Mouse (Mus musculus): ENCODE data around the gene Iyd.

Gene Iyd

GRCm38 (mm10) chr10:3555128-3555527, 15.1 kb downstream of the Iyd start:
- no peak for DNase-seq

DNA sequence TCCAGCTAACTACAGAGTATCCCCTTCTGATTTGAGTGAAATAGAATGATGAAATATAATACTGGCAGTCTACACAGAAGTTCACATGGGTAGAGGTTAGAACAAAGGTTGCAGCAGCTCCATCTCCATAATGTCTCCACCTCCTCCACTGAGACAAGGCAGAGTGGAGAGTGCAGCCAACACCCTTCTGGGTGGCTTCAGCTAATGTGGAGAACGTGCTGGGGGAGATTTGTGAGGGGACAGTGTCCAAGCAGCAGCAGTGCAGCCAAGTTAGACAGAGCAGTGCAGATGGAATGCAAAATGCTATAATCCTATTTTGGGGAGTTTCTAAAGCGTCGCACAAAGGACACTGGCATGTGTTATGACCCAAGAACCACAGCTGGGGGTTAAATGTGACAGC, 16.5 kb downstream of the Iyd start:
- no peak for DNase-seq

DNA sequence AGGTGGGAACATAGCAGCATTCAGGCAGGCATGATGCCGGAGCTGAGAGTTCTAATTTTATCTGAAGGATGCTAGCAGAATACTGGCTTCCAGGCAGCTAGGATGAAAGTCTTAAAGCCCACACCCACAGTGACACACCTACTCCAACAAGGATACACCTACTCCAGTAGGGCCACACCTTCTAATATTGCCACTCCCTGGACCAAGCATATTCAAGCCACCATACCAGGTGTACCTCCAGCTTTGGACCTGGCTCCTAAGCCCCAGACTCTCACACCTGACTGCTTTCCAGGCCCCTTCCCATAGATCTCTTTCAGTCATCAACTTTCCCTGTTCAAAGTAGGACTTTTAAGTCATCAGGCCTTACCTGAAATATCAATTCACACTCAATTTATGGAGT, 19.1 kb downstream of the Iyd start:
- DNase-seq = no peak

DNA sequence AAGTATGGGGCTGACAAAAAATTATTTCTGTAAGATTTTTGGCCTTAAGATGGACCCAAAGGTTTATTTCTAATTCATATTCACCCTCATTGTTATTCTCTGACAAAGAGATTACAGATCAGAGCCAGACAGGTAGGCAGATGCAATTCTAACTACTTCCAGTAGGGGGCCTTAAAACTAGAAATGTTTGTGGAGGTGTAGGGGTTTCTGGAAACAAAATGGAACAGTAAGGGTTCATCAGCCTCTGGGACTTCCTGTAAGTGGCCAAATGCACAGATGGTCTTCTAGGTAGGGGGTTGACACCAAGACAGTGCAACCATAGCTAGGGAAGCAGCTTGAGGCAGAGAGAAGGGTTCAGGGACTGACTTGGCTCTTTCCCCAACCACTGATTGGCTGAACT, 22.1 kb downstream of the Iyd start:
- DNase-seq = no peak

- DNase-seq = no peak
Measured at GRCm38 (mm10) chr10:3565126-3565525, 25.1 kb downstream of the Iyd start.

DNA sequence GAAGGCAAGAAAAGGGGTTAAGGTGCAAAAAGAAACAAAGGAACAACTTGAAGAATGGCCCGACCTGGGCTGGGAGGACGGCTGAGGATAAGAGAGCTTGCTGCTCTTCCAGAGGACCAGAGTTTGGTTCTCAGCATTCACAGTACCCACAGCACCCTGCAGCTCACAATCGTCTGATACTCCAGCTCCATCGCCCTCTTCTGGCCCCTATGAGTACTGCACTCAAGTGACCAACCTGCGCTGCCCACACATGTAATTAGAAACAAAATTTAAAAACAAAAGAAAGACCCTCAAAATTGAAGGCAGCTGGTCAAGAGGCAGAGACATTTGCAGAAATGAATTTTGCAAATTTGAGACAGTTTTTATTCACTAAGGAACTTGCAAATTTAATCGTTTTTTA, 27.8 kb downstream of the Iyd start:
- no peak for DNase-seq

DNA sequence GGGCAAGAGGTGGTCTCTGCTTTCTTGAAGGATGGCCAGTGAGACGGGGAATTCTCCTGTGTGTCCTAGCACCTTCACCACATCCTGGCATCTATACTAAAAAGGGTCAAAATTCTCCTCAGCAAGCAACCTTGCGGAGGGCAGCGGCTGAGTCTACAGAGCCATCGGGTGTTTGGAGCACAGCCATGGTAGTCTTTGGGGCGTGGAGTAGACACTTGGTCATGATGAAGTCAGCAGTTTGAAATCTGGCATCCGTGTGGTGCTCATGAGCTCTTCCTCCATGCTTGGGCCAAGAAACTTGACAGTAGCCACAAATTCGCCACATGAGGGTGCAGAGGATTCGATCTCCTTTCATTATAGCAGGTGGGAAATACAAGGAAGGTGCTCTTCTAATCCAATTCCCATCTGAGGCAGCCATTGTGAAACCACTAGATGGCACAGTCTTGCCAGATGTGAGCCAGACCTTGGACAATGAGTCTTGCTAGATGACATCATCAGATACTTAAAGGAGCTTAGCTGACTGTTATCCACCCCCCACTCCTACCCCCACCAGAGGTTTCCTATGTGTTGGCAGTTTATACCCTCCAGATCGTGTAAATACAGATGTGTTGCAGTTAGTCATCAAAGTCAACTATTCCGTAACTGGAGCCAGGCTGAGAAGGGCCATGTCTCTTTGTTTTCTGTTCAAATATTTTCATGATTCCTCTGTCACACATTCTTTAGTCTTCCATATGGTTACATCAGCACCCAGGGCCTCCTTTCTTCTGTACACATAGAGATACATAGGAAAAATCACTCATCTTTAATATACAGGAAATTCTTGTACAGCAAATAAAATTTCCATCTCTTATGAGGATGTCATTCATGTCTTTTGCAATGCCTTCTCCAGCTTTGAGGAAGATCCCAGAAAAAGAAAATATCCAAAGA, 32.9 kb downstream of the Iyd start:
- DNase-seq = no peak

GRCm38 (mm10) chr10:3573905-3574500, 34.0 kb downstream of the Iyd start:
- no peak for DNase-seq

GRCm38 (mm10) chr10:3590632-3591031, 50.6 kb downstream of the Iyd start:
- DNase-seq = no peak

DNA sequence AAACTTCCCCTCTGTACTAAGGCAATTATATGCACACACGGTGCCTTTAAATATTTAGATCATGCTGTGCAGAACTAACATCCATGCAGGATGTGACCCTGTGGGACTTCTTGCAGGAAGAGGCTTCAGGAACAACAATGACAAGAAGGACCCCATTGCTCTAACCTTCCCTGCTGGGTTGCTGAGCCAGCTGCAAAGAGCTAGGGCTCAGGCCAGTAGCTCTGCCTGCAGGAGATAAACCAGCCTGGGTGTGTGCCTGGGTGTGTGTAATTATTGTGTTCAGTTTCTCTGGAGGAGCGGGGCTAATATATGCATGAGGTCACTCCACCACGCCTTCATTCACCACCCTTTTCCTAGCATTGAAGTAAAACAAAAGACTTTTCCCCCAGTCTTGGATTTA, 51.8 kb downstream of the Iyd start:
- no peak for DNase-seq

GRCm38 (mm10) chr10:3596697-3597096, 56.7 kb downstream of the Iyd start:
- no peak for DNase-seq

DNA sequence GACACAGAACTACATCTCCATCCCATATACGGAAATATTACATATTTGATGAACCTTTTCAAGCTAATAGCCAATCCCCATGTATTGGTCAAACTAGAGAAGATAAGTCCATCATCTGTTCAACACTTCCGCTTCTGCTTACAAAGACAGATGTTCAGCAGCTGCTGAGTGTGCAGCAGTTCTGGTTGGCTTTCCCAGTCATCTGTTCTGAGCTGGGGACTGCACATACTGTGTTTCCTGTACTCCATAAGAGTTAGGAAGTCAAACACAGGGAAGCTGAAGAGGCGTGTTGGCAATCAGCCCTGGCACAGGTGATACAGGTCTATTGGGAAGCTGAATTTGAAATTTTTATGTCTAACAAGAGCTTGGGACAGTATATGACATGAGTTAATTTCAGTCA, 57.7 kb downstream of the Iyd start:
- no peak for DNase-seq

Data from right cerebral cortex, postnatal 14 days (tissue).